Mouse (Mus musculus): ENCODE data around the gene Dnajb9. TPM values are rescaled to one million over a fixed set of nuclear protein-coding genes. Genes with fewer than 3 reads are reported as not detected.
"Not testable (repeated sequence)": the region's sequence is repeated elsewhere in the genome, so short reads cannot be mapped to it uniquely, and the experiment has no call there.

The Dnajb9 gene
- polyA plus RNA-seq (2015; fragmentation: Nextera tagmentation; extraction: Ambion mirVana): 30.3 and 31.0 TPM in 2 replicates

DNA sequence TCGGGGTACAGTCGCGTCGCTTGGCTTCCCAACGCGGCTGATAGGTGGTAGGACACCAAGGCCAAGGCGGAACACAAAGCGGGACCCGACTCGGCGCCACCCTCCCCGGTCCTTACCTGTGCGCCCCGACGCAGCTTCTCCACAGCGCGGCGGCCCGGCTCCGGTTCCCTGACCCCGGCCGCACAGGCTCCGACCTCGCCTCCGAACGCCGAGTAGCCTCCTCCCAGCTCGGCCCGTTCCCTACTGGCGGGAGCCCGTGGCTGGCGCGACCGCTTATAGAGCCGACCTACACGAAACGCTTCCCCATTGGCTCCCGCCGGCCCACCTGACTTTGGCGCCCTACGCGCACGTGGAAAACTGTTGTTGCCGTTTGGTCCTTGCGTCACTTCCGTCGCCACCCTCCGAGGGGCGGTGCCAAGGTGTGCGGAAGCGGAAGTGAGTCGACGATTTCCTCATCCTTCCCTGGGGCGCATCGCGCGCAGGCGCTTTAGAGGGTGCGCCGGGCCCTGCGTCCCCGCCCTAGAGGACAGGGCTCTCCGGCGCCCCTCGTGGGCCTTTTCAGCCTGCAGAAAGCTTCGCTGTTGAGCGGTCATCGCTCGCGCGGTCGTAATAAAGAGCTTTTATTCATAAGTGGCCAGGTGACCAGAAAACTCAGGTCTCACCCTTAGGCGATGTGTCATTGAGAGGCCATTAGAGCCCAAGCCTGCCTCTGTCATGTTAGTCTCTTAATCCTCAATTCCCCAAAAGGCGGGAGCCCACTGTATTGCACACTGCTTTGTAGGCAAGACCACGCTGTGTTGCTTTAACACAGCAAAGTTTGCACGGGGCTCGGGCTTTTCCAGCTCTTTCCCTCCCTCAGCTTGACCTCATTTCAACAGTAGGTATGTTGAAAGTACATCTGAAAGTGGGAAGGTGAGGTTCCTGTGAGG lies at the start of gene Dnajb9:
TSS of gene Dnajb9 (minus strand) at position 503 of the 929 bp plus-strand sequence.
- ATAC-seq: peak; percentile 99
- Histone ChIP-seq H3K4me2 (replicated peaks) (peak within 1 kb of the TSS; percentile 90), H3K9ac (replicated peaks) (peak within 1 kb of the TSS; percentile 94), H3K36me3 (peaks cover 7% of the 10 kb centered on the region; the same call in 1 of the 2 replicates), H3K27me3 (no peaks in the 10 kb centered on the region), H3K27ac (peak within 1 kb of the TSS; percentile 84), H3K4me3 (replicated peaks) (peak within 1 kb of the TSS; percentile 96), H3K4me1 (replicated peaks) (peaks cover 20% of the 10 kb centered on the region), H3K9me3 (no peaks in the 10 kb centered on the region)
- WGBS: under 1% methylated on average over 77 of the region's 77 CpGs

GRCm38 (mm10) chr12:44248309-44248977 lies 38.3 kb upstream of the Dnajb9 start:
- 0 out of 2 replicates have a peak, but pooled peaks cover 3% of the 10 kb centered on the region for H3K4me1 ChIP-seq (replicated peaks)
- H3K36me3 ChIP-seq: no peaks in the 10 kb centered on the region
- no peak overlapping the region for H3K4me2 ChIP-seq (replicated peaks)
- WGBS: 76% methylated on average over 9 of the region's 9 CpGs
- H3K27ac ChIP-seq: no peak overlapping the region
- no peaks in the 10 kb centered on the region for H3K9me3 ChIP-seq
- ATAC-seq: peak; percentile 68; the same call in 1 of the 2 replicates
- H3K4me3 ChIP-seq (replicated peaks): no peak overlapping the region
- H3K27me3 ChIP-seq: no peaks in the 10 kb centered on the region
- H3K9ac ChIP-seq (replicated peaks): no peak overlapping the region

- Histone ChIP-seq H3K27me3 (no peaks in the 10 kb centered on the region), H3K36me3 (no peaks in the 10 kb centered on the region), H3K4me3 (replicated peaks) (no peak overlapping the region), H3K27ac (no peak overlapping the region), H3K4me1 (replicated peaks) (0 out of 2 replicates have a peak, but pooled peaks cover 3% of the 10 kb centered on the region), H3K9ac (replicated peaks) (no peak overlapping the region), H3K4me2 (replicated peaks) (no peak overlapping the region), H3K9me3 (no peaks in the 10 kb centered on the region)
- WGBS: 88% methylated on average over 3 of the region's 3 CpGs
- no peak for ATAC-seq
These were observed 35.6 kb upstream of the Dnajb9 start for GRCm38 (mm10) chr12:44245739-44246138.

DNA sequence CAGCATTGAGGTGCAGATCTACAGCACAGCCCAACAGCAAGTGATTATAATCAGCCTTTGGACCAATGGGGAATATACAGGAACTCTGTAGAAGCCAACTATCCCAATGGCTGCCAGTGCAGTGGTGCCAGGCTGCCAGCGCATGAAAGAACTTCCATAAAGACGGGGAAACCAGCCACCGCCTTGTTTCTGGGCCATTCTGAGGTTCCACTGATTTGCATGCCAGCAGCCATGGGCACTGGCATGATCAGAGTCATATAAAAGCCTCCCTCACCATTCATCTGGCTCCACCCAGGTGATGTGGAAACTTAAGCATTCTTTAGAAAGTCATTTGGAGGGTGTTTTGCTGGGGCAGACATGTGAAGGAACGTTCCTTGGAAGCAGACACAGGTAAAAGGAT lies 32.3 kb upstream of the Dnajb9 start:
- H3K4me2 ChIP-seq (replicated peaks): no peak overlapping the region
- H3K27ac ChIP-seq: no peak overlapping the region
- ATAC-seq: no peak
- WGBS: 89% methylated on average over 4 of the region's 4 CpGs
- no peaks in the 10 kb centered on the region for H3K4me1 ChIP-seq (replicated peaks)
- H3K4me3 ChIP-seq (replicated peaks): no peak overlapping the region
- no peak overlapping the region for H3K9ac ChIP-seq (replicated peaks)
- H3K9me3 ChIP-seq: no peaks in the 10 kb centered on the region
- H3K27me3 ChIP-seq: no peaks in the 10 kb centered on the region
- H3K36me3 ChIP-seq: no peaks in the 10 kb centered on the region

DNA sequence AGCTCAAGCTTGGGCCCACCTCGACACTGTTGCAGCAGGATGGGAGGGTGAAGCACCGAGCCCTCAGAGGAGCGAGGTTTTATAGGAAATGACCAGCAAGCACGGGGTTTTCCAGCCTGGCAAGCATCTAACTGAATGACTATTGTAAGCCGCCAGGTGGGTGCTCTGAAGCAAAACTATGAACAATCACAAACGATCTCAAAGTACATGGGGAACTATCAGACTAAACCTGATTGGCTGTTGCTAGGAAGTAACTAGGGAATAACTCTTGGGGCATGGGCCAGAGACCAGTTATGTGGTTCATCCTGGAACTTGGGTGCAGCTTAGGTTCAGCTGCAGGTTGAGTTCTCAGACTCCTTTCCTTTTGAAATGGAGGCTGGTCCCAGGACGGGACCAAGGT lies 31.0 kb upstream of the Dnajb9 start:
- no peak for ATAC-seq

GRCm38 (mm10) chr12:44224650-44225049 lies 14.5 kb upstream of the Dnajb9 start:
- H3K4me2 ChIP-seq (replicated peaks): no peak overlapping the region
- no peak overlapping the region for H3K27ac ChIP-seq
- 0 out of 2 replicates have a peak, but pooled peaks cover 3% of the 10 kb centered on the region for H3K4me1 ChIP-seq (replicated peaks)
- H3K9me3 ChIP-seq: no peaks in the 10 kb centered on the region
- H3K27me3 ChIP-seq: no peaks in the 10 kb centered on the region
- H3K36me3 ChIP-seq: no peaks in the 10 kb centered on the region
- H3K9ac ChIP-seq (replicated peaks): no peak overlapping the region
- no peak for ATAC-seq
- 83% methylated on average over 3 of the region's 3 CpGs for WGBS
- H3K4me3 ChIP-seq (replicated peaks): no peak overlapping the region

More for the DNA sequence above, 31.0 kb upstream of the Dnajb9 start:
- H3K4me3 ChIP-seq (replicated peaks): no peak overlapping the region
- WGBS: 63% methylated on average over 7 of the region's 7 CpGs
- H3K4me1 ChIP-seq (replicated peaks): no peaks in the 10 kb centered on the region
- no peaks in the 10 kb centered on the region for H3K27me3 ChIP-seq
- no peaks in the 10 kb centered on the region for H3K9me3 ChIP-seq
- H3K9ac ChIP-seq (replicated peaks): no peak overlapping the region
- no peaks in the 10 kb centered on the region for H3K36me3 ChIP-seq
- no peak overlapping the region for H3K27ac ChIP-seq
- H3K4me2 ChIP-seq (replicated peaks): no peak overlapping the region

- no peaks in the 10 kb centered on the region for H3K27me3 ChIP-seq
- 0 out of 2 replicates have a peak, but pooled peaks cover 3% of the 10 kb centered on the region for H3K4me1 ChIP-seq (replicated peaks)
- 61% methylated on average over 3 of the region's 3 CpGs for WGBS
- 0 out of 2 replicates have a peak, but pooled peaks have one; percentile 53 for ATAC-seq
- H3K36me3 ChIP-seq: no peaks in the 10 kb centered on the region
- H3K4me2 ChIP-seq (replicated peaks): no peak overlapping the region
- H3K9ac ChIP-seq (replicated peaks): no peak overlapping the region
- no peak overlapping the region for H3K4me3 ChIP-seq (replicated peaks)
- H3K9me3 ChIP-seq: no peaks in the 10 kb centered on the region
- no peak overlapping the region for H3K27ac ChIP-seq
These were observed 12.9 kb upstream of the Dnajb9 start for GRCm38 (mm10) chr12:44223044-44223443.

GRCm38 (mm10) chr12:44221651-44222356 lies 11.7 kb upstream of the Dnajb9 start:
- H3K9me3 ChIP-seq: no peaks in the 10 kb centered on the region
- ATAC-seq: peak; percentile 50; the same call in 1 of the 2 replicates
- H3K4me1 ChIP-seq (replicated peaks): 0 out of 2 replicates have a peak, but pooled peaks cover 3% of the 10 kb centered on the region
- peak overlapping the region; percentile 67 for H3K4me3 ChIP-seq (replicated peaks)
- H3K27ac ChIP-seq: no peak overlapping the region
- no peaks in the 10 kb centered on the region for H3K27me3 ChIP-seq
- 1% methylated on average over 87 of the region's 89 CpGs for WGBS
- no peaks in the 10 kb centered on the region for H3K36me3 ChIP-seq
- H3K4me2 ChIP-seq (replicated peaks): peak overlapping the region; percentile 85
- peak overlapping the region; percentile 78 for H3K9ac ChIP-seq (replicated peaks)

GRCm38 (mm10) chr12:44221070-44221469 lies 10.9 kb upstream of the Dnajb9 start, which contains the start of gene Pnpla8:
Gene Pnpla8, plus strand, starts transcription at chr12:44221370.
- not testable (repeated sequence) for H3K27ac ChIP-seq; ATAC-seq; H3K27me3 ChIP-seq; H3K36me3 ChIP-seq; H3K4me1 ChIP-seq (replicated peaks); H3K9me3 ChIP-seq
- Histone ChIP-seq H3K4me2 (replicated peaks) (peak within 1 kb of the TSS; percentile 85), H3K9ac (replicated peaks) (peak within 1 kb of the TSS; percentile 78), H3K4me3 (replicated peaks) (peak within 1 kb of the TSS; percentile 67)
- WGBS: 88% methylated on average over 2 of the region's 2 CpGs

DNA sequence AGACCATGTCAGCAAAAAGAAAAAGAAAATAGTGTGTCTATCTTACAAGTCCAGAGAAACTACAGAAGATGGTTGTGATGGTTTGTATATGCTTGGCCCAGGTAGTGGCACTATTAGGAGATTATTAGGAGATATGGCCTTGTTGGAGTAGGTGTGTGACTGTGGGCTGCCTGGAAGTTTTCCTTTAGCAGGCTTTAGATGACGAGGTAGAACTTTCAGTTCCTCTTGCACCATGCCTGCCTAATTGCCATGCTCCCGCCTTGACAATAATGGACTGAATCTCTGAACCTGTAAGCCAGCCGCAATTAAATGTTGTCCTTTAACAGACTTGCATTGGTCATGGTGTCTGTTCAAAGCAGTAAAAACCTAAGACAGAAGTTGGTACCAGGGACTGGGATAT lies 1.4 kb upstream of the Dnajb9 start:
- Histone ChIP-seq H3K27ac (no peak overlapping the region), H3K4me3 (replicated peaks) (no peak overlapping the region), H3K9ac (replicated peaks) (no peak overlapping the region), H3K9me3 (no peaks in the 10 kb centered on the region), H3K36me3 (no peaks in the 10 kb centered on the region), H3K4me2 (replicated peaks) (no peak overlapping the region), H3K4me1 (replicated peaks) (peaks cover 20% of the 10 kb centered on the region), H3K27me3 (no peaks in the 10 kb centered on the region)
- WGBS: 95% methylated on average over 3 of the region's 3 CpGs
- no peak for ATAC-seq

DNA sequence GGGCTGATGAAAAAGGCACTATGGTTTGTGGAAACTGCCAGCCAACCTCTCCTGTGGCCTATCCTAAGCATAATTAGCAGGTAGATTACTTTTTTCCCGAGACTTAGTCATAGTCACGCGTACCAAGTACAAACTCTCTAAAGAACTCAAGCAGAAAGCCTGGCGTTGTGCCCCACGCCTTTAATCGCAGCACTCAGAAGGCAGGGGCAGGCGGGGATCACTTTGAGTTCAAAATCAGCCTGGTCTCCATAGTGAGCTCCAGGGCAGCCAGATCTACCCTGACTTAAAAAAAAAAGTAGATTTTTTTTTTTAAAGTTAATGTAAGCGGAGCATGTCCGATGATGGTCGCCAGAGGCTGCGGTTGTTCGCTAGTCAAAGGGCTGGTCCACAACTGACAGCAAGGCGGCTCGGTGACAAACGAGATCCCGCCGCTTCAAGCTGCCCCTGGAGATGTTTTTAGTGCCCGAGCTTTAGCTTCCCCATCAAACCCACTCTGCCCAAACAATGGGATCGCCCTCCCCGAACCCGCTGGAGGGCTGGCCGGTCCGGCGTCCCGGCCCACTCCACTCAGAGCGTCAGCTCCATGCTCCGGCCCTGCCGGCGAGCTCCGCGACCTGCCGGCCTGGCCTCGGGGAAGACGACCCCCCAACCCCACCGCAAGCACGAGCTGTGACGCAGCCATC lies 844 bp downstream of the Dnajb9 start:
- H3K4me2 ChIP-seq (replicated peaks): peak overlapping the region; percentile 90
- peaks cover 10% of the 10 kb centered on the region; the same call in 1 of the 2 replicates for H3K36me3 ChIP-seq
- WGBS: under 1% methylated on average over 37 of the region's 37 CpGs
- H3K27ac ChIP-seq: peak overlapping the region; percentile 84
- H3K9me3 ChIP-seq: no peaks in the 10 kb centered on the region
- no peak for ATAC-seq
- peak overlapping the region; percentile 94 for H3K9ac ChIP-seq (replicated peaks)
- H3K4me1 ChIP-seq (replicated peaks): peaks cover 20% of the 10 kb centered on the region
- H3K27me3 ChIP-seq: no peaks in the 10 kb centered on the region
- H3K4me3 ChIP-seq (replicated peaks): peak overlapping the region; percentile 96
